Mouse (Mus musculus) kidney, adult 11 months (tissue): ENCODE data around the gene Cxadr.

Experiments
- DNase-seq: peaks from one replicate; pipeline ENCODE4 v3.0.0; 2022

Cxadr gene

GRCm38 (mm10) chr16:78301183-78301830 is at the start of gene Cxadr:
Gene Cxadr, plus strand, starts transcription at chr16:78301489.
- peak; percentile 86 for DNase-seq

- DNase-seq = no peak
Observed at GRCm38 (mm10) chr16:78258989-78259388, 42.3 kb upstream of the Cxadr start.

GRCm38 (mm10) chr16:78260070-78260879 is 41.0 kb upstream of the Cxadr start:
- no peak for DNase-seq

- DNase-seq = no peak
Observed at GRCm38 (mm10) chr16:78261520-78261919, 39.8 kb upstream of the Cxadr start.

GRCm38 (mm10) chr16:78264442-78265150 is 36.7 kb upstream of the Cxadr start:
- no peak for DNase-seq

GRCm38 (mm10) chr16:78265151-78265590 is 36.1 kb upstream of the Cxadr start:
- peak; percentile 84 for DNase-seq

- no peak for DNase-seq
Observed at GRCm38 (mm10) chr16:78265826-78266225, 35.5 kb upstream of the Cxadr start.

GRCm38 (mm10) chr16:78267453-78267852 is 33.8 kb upstream of the Cxadr start:
- DNase-seq = no peak

GRCm38 (mm10) chr16:78268167-78268566 is 33.1 kb upstream of the Cxadr start:
- DNase-seq = no peak

GRCm38 (mm10) chr16:78274825-78275455 is 26.3 kb upstream of the Cxadr start:
- no peak for DNase-seq

GRCm38 (mm10) chr16:78277567-78277966 is 23.7 kb upstream of the Cxadr start:
- DNase-seq = no peak

- DNase-seq = no peak
Observed at GRCm38 (mm10) chr16:78280093-78280881, 21.0 kb upstream of the Cxadr start.

GRCm38 (mm10) chr16:78283231-78283630 is 18.1 kb upstream of the Cxadr start:
- no peak for DNase-seq

- no peak for DNase-seq
Observed at GRCm38 (mm10) chr16:78294051-78294450, 7.2 kb upstream of the Cxadr start.

GRCm38 (mm10) chr16:78294606-78295275 is 6.5 kb upstream of the Cxadr start:
- DNase-seq = no peak

- DNase-seq = no peak
Observed at GRCm38 (mm10) chr16:78295601-78296000, 5.7 kb upstream of the Cxadr start.

GRCm38 (mm10) chr16:78296114-78296513 is 5.2 kb upstream of the Cxadr start:
- no peak for DNase-seq

- peak; percentile 35 for DNase-seq
Observed at GRCm38 (mm10) chr16:78301831-78302677, 765 bp downstream of the Cxadr start.

- peak; percentile 16 for DNase-seq
Observed at GRCm38 (mm10) chr16:78302678-78303050, 1.4 kb downstream of the Cxadr start.

- DNase-seq = no peak
Observed at GRCm38 (mm10) chr16:78305606-78306100, 4.4 kb downstream of the Cxadr start.

- DNase-seq = no peak
Observed at GRCm38 (mm10) chr16:78306606-78307005, 5.3 kb downstream of the Cxadr start.
